Mouse (Mus musculus): ENCODE results near the gene Myt1. TPM values are rescaled to one million over a fixed set of nuclear protein-coding genes. Genes with fewer than 3 reads are reported as not detected.

The Myt1 gene
- total and polyA plus RNA-seq, 2 experiments from 2014 or later = not detected

DNA sequence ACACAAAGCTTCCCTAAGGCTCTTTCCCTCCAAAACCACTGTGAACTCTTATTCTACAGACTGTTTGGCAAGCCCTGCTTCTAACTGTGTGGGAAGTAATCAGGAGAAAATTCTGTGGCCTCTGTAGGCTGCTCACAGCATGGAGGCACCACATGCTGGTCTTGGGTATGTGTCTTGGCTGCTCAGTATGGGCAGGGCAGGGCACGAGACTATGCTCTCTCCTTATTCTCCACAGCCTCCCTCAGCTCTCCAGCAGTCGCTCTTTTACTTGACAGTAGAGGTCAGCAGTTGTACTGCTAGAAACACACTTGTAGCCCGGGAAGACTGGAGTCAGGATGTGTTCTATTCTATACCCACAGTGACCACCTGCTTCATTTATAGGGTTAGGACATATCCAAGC, 43.1 kb upstream of the Myt1 start:
- Histone ChIP-seq H3K9me3 (replicated peaks; ENCODE audit: control insufficient read depth, low read length) (no peaks in the 10 kb centered on the region), H3K36me3 (replicated peaks; ENCODE audit: control insufficient read depth, insufficient read depth, low read length) (no peaks in the 10 kb centered on the region), H3K27me3 (ENCODE audit: control insufficient read depth, insufficient read depth, low read length) (no peaks in the 10 kb centered on the region), H3K4me1 (ENCODE audit: control insufficient read depth, insufficient read depth) (0 out of 2 replicates have a peak, but pooled peaks cover 3% of the 10 kb centered on the region), H3K4me2 (ENCODE audit: low read depth, low read length) (no peak overlapping the region), H3K27ac (ENCODE audit: low read depth) (no peak overlapping the region), H3K9ac (replicated peaks; ENCODE audit: low read depth, low read length) (no peak overlapping the region), H3K4me3 (ENCODE audit: low read depth, low read length) (no peak overlapping the region)
- ATAC-seq (ENCODE audit: insufficient read depth, low read depth) (no peak), DNase-seq (ENCODE audit: low spot score) (no peak)
- no peak for TF ChIP-seq CTCF (IDR thresholded peaks at IDR 0.05; ENCODE audit: low read depth)
- no peak for TF ChIP-seq EP300 (IDR thresholded peaks at IDR 0.05; ENCODE audit: low read depth)
- 31% methylated on average over 3 of the region's 3 CpGs for WGBS

DNA sequence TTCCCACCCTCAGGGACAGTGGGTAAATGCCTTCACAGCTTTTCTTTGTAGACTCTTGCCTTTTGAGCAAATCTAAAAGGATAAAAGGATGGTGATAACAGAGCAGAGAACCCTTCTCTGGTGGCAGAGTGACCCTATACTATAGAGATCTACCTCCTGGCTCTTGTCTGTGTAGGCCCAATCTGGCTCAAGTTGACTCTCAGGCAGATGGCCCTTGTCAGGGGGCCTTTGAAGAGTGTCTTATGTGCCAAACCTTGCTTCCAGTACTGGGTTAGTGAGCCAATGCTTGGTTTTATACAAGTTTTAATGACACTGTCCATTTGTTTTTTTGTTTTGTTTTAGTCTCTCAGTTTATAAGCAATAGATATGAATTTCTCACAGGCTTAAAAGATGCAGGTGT, 41.9 kb upstream of the Myt1 start:
- no peak overlapping the region for H3K4me3 ChIP-seq (ENCODE audit: low read depth, low read length)
- no peak overlapping the region for H3K4me2 ChIP-seq (ENCODE audit: low read depth, low read length)
- DNase-seq (ENCODE audit: low spot score) (no peak), ATAC-seq (ENCODE audit: insufficient read depth, low read depth) (no peak)
- H3K9me3 ChIP-seq (replicated peaks; ENCODE audit: control insufficient read depth, low read length) = no peaks in the 10 kb centered on the region
- H3K36me3 ChIP-seq (replicated peaks; ENCODE audit: control insufficient read depth, insufficient read depth, low read length) = no peaks in the 10 kb centered on the region
- TF ChIP-seq EP300 (IDR thresholded peaks at IDR 0.05; ENCODE audit: low read depth) = no peak
- no peak for TF ChIP-seq CTCF (IDR thresholded peaks at IDR 0.05; ENCODE audit: low read depth)
- no peak overlapping the region for H3K9ac ChIP-seq (replicated peaks; ENCODE audit: low read depth, low read length)
- H3K4me1 ChIP-seq (ENCODE audit: control insufficient read depth, insufficient read depth) = no peaks in the 10 kb centered on the region
- H3K27ac ChIP-seq (ENCODE audit: low read depth) = no peak overlapping the region
- no peaks in the 10 kb centered on the region for H3K27me3 ChIP-seq (ENCODE audit: control insufficient read depth, insufficient read depth, low read length)

DNA sequence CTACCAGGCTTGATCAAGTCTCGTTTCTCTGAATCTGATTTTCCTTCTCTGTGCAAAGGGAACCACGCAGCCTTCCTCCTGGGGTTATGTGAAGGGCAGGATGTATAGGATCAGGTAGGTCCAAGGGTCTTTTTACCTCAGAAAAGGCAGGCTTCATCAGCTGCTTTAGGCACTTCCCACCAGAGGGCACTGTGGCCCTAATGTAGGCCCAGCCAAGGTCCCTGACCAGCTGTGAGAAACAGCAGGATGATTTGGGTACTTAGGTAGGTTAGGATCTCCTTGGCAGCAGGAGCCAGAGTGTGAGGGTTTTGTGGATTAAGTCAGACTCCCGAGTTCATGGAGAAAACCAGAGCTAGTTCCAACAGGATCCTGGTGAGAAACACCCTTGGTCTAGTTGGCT, 40.9 kb upstream of the Myt1 start:
- no peaks in the 10 kb centered on the region for H3K9me3 ChIP-seq (replicated peaks; ENCODE audit: control insufficient read depth, low read length)
- no peak; the same call in 1 of the 2 replicates for ATAC-seq (ENCODE audit: insufficient read depth, low read depth)
- H3K36me3 ChIP-seq (replicated peaks; ENCODE audit: control insufficient read depth, insufficient read depth, low read length) = no peaks in the 10 kb centered on the region
- H3K27ac ChIP-seq (ENCODE audit: low read depth) = no peak overlapping the region
- 16% methylated on average over 3 of the region's 3 CpGs for WGBS
- peak; percentile 61 for TF ChIP-seq CTCF (IDR thresholded peaks at IDR 0.05; ENCODE audit: low read depth)
- TF ChIP-seq EP300 (IDR thresholded peaks at IDR 0.05; ENCODE audit: low read depth) = no peak
- H3K4me1 ChIP-seq (ENCODE audit: control insufficient read depth, insufficient read depth) = no peaks in the 10 kb centered on the region
- H3K27me3 ChIP-seq (ENCODE audit: control insufficient read depth, insufficient read depth, low read length) = no peaks in the 10 kb centered on the region
- no peak overlapping the region for H3K4me3 ChIP-seq (ENCODE audit: low read depth, low read length)
- no peak for DNase-seq (ENCODE audit: low spot score)
- H3K9ac ChIP-seq (replicated peaks; ENCODE audit: low read depth, low read length) = no peak overlapping the region
- H3K4me2 ChIP-seq (ENCODE audit: low read depth, low read length) = no peak overlapping the region

GRCm38 (mm10) chr2:181727659-181728262, 35.4 kb upstream of the Myt1 start:
- Histone ChIP-seq H3K27ac (ENCODE audit: low read depth) (no peak overlapping the region), H3K4me2 (ENCODE audit: low read depth, low read length) (no peak overlapping the region), H3K27me3 (ENCODE audit: control insufficient read depth, insufficient read depth, low read length) (no peaks in the 10 kb centered on the region), H3K4me1 (ENCODE audit: control insufficient read depth, insufficient read depth) (no peaks in the 10 kb centered on the region), H3K9ac (replicated peaks; ENCODE audit: low read depth, low read length) (no peak overlapping the region), H3K36me3 (replicated peaks; ENCODE audit: control insufficient read depth, insufficient read depth, low read length) (no peaks in the 10 kb centered on the region), H3K4me3 (ENCODE audit: low read depth, low read length) (no peak overlapping the region), H3K9me3 (replicated peaks; ENCODE audit: control insufficient read depth, low read length) (no peaks in the 10 kb centered on the region)
- DNase-seq (ENCODE audit: low spot score) = no peak
- ATAC-seq (ENCODE audit: insufficient read depth, low read depth) = no peak
- no peak for TF ChIP-seq CTCF (IDR thresholded peaks at IDR 0.05; ENCODE audit: low read depth)
- no peak for TF ChIP-seq EP300 (IDR thresholded peaks at IDR 0.05; ENCODE audit: low read depth)
- WGBS = 45% methylated on average over 9 of the region's 9 CpGs

DNA sequence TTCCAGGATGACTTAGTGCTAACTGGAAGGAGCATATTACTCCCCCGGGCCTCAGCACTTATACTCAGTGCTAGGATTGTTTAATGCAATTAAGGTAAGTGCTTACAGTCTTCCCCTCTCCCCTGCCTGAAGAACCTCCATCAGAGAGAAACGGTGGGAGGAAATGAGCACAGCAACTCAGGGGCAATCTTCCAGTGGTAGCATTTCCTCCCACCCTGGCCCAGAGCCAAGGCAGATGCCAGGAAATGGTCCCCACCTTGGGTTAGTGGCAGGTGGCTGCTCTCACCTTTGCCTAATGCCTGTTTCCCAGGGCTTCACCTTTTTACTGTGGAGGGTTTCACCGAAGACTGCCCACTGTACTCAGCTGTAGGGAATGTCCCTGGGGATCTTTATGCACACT, 33.1 kb upstream of the Myt1 start:
- no peaks in the 10 kb centered on the region for H3K9me3 ChIP-seq (replicated peaks; ENCODE audit: control insufficient read depth, low read length)
- H3K9ac ChIP-seq (replicated peaks; ENCODE audit: low read depth, low read length) = no peak overlapping the region
- DNase-seq (ENCODE audit: low spot score) (no peak), ATAC-seq (ENCODE audit: insufficient read depth, low read depth) (no peak)
- no peaks in the 10 kb centered on the region for H3K36me3 ChIP-seq (replicated peaks; ENCODE audit: control insufficient read depth, insufficient read depth, low read length)
- H3K27me3 ChIP-seq (ENCODE audit: control insufficient read depth, insufficient read depth, low read length) = no peaks in the 10 kb centered on the region
- no peak for TF ChIP-seq EP300 (IDR thresholded peaks at IDR 0.05; ENCODE audit: low read depth)
- no peak for TF ChIP-seq CTCF (IDR thresholded peaks at IDR 0.05; ENCODE audit: low read depth)
- 56% methylated on average over 3 of the region's 3 CpGs for WGBS
- no peaks in the 10 kb centered on the region for H3K4me1 ChIP-seq (ENCODE audit: control insufficient read depth, insufficient read depth)
- no peak overlapping the region for H3K4me3 ChIP-seq (ENCODE audit: low read depth, low read length)
- H3K27ac ChIP-seq (ENCODE audit: low read depth) = no peak overlapping the region
- no peak overlapping the region for H3K4me2 ChIP-seq (ENCODE audit: low read depth, low read length)

DNA sequence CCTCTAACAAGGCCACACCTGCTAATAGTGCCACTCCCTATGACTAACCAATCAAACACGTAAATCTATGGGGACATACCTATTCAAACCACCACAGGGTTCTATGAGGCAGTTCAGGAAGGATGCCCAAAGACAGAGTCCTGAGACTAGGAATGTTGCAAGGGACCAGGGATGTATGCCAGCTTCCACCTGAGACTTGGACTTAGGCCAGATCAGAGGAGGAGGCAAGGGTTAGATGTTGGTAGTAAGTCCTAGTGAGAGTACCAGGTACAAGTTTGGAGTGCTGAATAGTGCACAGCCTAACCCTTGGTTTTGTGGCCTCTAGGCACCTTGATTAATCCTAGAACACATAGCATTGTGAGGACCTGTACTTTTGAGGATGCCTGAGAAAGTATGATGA, 10.5 kb upstream of the Myt1 start:
- DNase-seq (ENCODE audit: low spot score) = no peak
- Histone ChIP-seq H3K9me3 (replicated peaks; ENCODE audit: control insufficient read depth, low read length) (no peaks in the 10 kb centered on the region), H3K27ac (ENCODE audit: low read depth) (no peak overlapping the region), H3K27me3 (ENCODE audit: control insufficient read depth, insufficient read depth, low read length) (no peaks in the 10 kb centered on the region), H3K9ac (replicated peaks; ENCODE audit: low read depth, low read length) (no peak overlapping the region), H3K4me3 (ENCODE audit: low read depth, low read length) (no peak overlapping the region), H3K4me2 (ENCODE audit: low read depth, low read length) (no peak overlapping the region), H3K36me3 (replicated peaks; ENCODE audit: control insufficient read depth, insufficient read depth, low read length) (no peaks in the 10 kb centered on the region), H3K4me1 (ENCODE audit: control insufficient read depth, insufficient read depth) (no peaks in the 10 kb centered on the region)
- WGBS = 65% methylated on average over 1 of the region's 1 CpGs
- no peak for ATAC-seq (ENCODE audit: insufficient read depth, low read depth)
- TF ChIP-seq EP300 (IDR thresholded peaks at IDR 0.05; ENCODE audit: low read depth) (no peak), CTCF (IDR thresholded peaks at IDR 0.05; ENCODE audit: low read depth) (no peak)

Measured in heart, postnatal 0 days (tissue).